Mouse (Mus musculus): ENCODE measurements at regions not wholly inside any gene's neighbourhood (a gene's known extent, or its start where the extent isn't known, plus 50 kb on each side); places are given as distances from the start of the nearest gene placed in this dataset.

DNA sequence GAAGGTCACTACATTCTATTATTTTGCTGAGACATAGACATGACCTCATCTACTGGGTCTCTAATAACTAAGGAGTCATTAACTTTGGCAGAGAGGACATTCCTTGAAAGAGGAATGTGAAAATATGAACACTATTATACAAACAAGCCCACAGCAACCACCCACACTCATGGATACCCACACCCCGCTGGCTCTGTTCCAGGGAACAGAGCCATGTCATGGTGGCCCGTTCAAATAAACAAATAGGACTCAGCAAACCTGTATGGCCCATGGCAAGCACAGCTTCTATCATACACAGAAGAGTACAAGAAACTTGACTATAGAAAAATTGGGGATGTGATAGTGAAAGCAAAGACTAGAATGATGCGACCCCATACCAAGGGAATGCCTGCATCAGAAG is 265.8 kb downstream of the Kcna4 start:
- H3K4me3 ChIP-seq (ENCODE audit: insufficient read depth in 1 of 2, low read depth in 1 of 2, low read length in 2 of 2, poor library complexity in 1 of 2, severe bottlenecking in 1 of 2) = no peak overlapping the region
- no peak overlapping the region for H3K9ac ChIP-seq (ENCODE audit: insufficient read depth, low read depth, low read length, poor library complexity, severe bottlenecking)
- H3K4me1 ChIP-seq (ENCODE audit: control insufficient read depth in 2 of 2, insufficient read depth in 2 of 2, low read length in 2 of 2, poor library complexity in 1 of 2) = no peaks in the 10 kb centered on the region
- H3K9me3 ChIP-seq (ENCODE audit: control insufficient read depth, insufficient read depth, low read depth, low read length) = no peaks in the 10 kb centered on the region
- in situ Hi-C loops (cut with MboI; ENCODE audit: low sequenced_read_pairs in 2 of 2, unreplicated experiment in 2 of 2) = no loop called here
- no peaks in the 10 kb centered on the region for H3K36me3 ChIP-seq (ENCODE audit: control insufficient read depth, insufficient read depth, low read length, poor library complexity, severe bottlenecking)
- no peak overlapping the region for H3K27ac ChIP-seq (ENCODE audit: insufficient read depth, low read depth, low read length, poor library complexity, severe bottlenecking)
- TF ChIP-seq HCFC1 (IDR thresholded peaks at IDR 0.05; ENCODE audit: borderline replicate concordance, insufficient read depth, low read length) (no peak), ZNF384 (IDR thresholded peaks at IDR 0.05; ENCODE audit: low read depth, low read length) (no peak), ZC3H11A (IDR thresholded peaks at IDR 0.05; ENCODE audit: borderline replicate concordance, low read depth, low read length) (no peak), MAFK (IDR thresholded peaks at IDR 0.05; ENCODE audit: insufficient read depth, low read depth, low read length) (no peak), CHD2 (IDR thresholded peaks at IDR 0.05; ENCODE audit: low read depth, low read length) (no peak)
- DNase-seq (ENCODE audit: low read depth, low spot score) = no peak

DNA sequence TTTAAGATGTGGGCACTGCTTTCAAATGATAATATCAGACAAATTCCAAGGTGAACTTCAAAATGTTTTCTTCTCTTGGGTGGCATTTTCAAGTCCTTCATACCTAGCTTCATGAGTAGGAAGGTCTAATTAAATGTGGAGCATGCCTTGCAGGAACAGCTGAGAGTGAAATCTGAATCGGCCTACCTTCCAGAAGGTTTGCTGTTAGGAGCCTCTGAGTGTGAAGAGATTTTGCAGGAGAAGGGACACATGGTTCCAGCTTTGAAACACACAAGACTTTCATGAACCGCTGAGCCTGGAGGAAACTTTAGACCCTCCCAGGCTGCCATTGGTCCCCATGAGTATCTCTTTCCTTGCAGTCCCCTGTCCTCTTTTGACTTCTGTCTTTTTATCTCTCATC is 279.2 kb downstream of the Kcna4 start:
- Histone ChIP-seq H3K4me1 (ENCODE audit: control insufficient read depth in 2 of 2, insufficient read depth in 2 of 2, low read length in 2 of 2, poor library complexity in 1 of 2) (no peaks in the 10 kb centered on the region), H3K9me3 (ENCODE audit: control insufficient read depth, insufficient read depth, low read depth, low read length) (no peaks in the 10 kb centered on the region), H3K9ac (ENCODE audit: insufficient read depth, low read depth, low read length, poor library complexity, severe bottlenecking) (no peak overlapping the region), H3K27ac (ENCODE audit: insufficient read depth, low read depth, low read length, poor library complexity, severe bottlenecking) (no peak overlapping the region), H3K4me3 (ENCODE audit: insufficient read depth in 1 of 2, low read depth in 1 of 2, low read length in 2 of 2, poor library complexity in 1 of 2, severe bottlenecking in 1 of 2) (no peak overlapping the region), H3K36me3 (ENCODE audit: control insufficient read depth, insufficient read depth, low read length, poor library complexity, severe bottlenecking) (no peaks in the 10 kb centered on the region)
- no peak for DNase-seq (ENCODE audit: low read depth, low spot score)
- in situ Hi-C loops (cut with MboI; ENCODE audit: low sequenced_read_pairs in 2 of 2, unreplicated experiment in 2 of 2) = no loop called here
- no peak for TF ChIP-seq CHD2 (IDR thresholded peaks at IDR 0.05; ENCODE audit: low read depth, low read length)
- TF ChIP-seq MAFK (IDR thresholded peaks at IDR 0.05; ENCODE audit: insufficient read depth, low read depth, low read length) = no peak
- no peak for TF ChIP-seq ZNF384 (IDR thresholded peaks at IDR 0.05; ENCODE audit: low read depth, low read length)
- no peak for TF ChIP-seq HCFC1 (IDR thresholded peaks at IDR 0.05; ENCODE audit: borderline replicate concordance, insufficient read depth, low read length)
- no peak for TF ChIP-seq ZC3H11A (IDR thresholded peaks at IDR 0.05; ENCODE audit: borderline replicate concordance, low read depth, low read length)

DNA sequence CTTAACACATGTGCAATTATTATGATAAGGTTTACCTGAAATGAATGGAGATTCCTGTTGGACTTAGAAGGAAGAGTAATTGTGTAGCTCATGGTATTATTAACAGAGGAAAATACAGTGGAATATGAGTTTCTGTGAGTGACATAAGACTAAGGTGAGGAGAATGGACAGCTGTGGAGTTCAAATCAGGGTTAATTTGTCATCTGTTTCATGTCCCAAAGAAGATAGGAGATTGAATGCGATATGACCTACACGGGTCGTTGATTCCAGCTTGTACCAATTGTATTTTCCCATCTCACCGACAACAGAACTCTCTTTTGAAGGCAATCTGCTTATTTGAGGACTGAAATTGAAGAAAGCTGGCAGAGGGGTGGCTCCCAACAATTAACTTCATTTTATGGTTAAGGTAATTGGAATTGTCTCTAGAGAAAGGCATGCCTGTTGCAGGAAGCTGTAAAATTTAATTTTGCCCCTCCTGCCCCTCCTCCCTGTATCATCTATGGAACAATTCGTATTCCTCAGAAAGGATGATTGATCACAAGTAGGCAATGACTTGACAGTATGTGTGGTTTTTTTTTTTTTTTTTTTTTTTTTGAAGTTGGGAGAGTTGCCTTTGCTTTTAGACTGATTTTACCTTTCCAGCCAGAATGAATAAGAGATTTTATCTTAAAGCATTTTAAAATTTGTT is 319.6 kb downstream of the Kcna4 start:
- no peaks in the 10 kb centered on the region for H3K36me3 ChIP-seq (ENCODE audit: control insufficient read depth, insufficient read depth, low read length, poor library complexity, severe bottlenecking)
- in situ Hi-C loops (cut with MboI; ENCODE audit: low sequenced_read_pairs in 2 of 2, unreplicated experiment in 2 of 2) = no loop called here

DNA sequence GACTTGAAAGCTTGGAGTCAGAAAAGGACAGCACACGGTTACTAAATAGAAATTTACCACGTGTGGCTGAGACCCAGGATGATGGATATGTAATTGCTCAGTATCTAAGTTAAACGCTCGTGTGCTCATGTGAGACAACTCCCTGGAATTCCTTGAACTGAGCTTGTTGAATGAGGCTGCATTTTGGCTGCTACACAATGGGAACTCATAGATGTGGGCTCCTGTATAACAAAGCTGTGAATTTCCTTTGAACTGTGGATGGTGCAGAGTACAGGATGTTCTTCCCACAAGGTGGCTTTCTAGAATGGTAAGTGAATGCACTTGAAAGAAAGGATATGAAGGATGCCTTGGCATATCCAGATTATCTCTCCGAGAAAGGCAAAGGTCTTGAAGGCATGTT is 321.4 kb downstream of the Kcna4 start:
- in situ Hi-C loops (cut with MboI; ENCODE audit: low sequenced_read_pairs in 2 of 2, unreplicated experiment in 2 of 2) = no loop called here
- H3K9me3 ChIP-seq (ENCODE audit: control insufficient read depth, insufficient read depth, low read depth, low read length) = no peaks in the 10 kb centered on the region
- H3K27ac ChIP-seq (ENCODE audit: insufficient read depth, low read depth, low read length, poor library complexity, severe bottlenecking) = no peak overlapping the region
- no peaks in the 10 kb centered on the region for H3K36me3 ChIP-seq (ENCODE audit: control insufficient read depth, insufficient read depth, low read length, poor library complexity, severe bottlenecking)
- DNase-seq (ENCODE audit: low read depth, low spot score) = peak; percentile 19
- TF ChIP-seq ZC3H11A (IDR thresholded peaks at IDR 0.05; ENCODE audit: borderline replicate concordance, low read depth, low read length) = no peak
- TF ChIP-seq ZNF384 (IDR thresholded peaks at IDR 0.05; ENCODE audit: low read depth, low read length) = no peak
- no peak for TF ChIP-seq CHD2 (IDR thresholded peaks at IDR 0.05; ENCODE audit: low read depth, low read length)
- no peak for TF ChIP-seq MAFK (IDR thresholded peaks at IDR 0.05; ENCODE audit: insufficient read depth, low read depth, low read length)
- no peak for TF ChIP-seq HCFC1 (IDR thresholded peaks at IDR 0.05; ENCODE audit: borderline replicate concordance, insufficient read depth, low read length)
- H3K9ac ChIP-seq (ENCODE audit: insufficient read depth, low read depth, low read length, poor library complexity, severe bottlenecking) = no peak overlapping the region
- H3K4me3 ChIP-seq (ENCODE audit: insufficient read depth in 1 of 2, low read depth in 1 of 2, low read length in 2 of 2, poor library complexity in 1 of 2, severe bottlenecking in 1 of 2) = no peak overlapping the region
- H3K4me1 ChIP-seq (ENCODE audit: control insufficient read depth in 2 of 2, insufficient read depth in 2 of 2, low read length in 2 of 2, poor library complexity in 1 of 2) = peaks cover 0 to 1% of the 10 kb centered on the region in 2 experiments; a peak in 1 of 4 replicates

More for the DNA sequence above, 319.6 kb downstream of the Kcna4 start:
- TF ChIP-seq HCFC1 (IDR thresholded peaks at IDR 0.05; ENCODE audit: borderline replicate concordance, insufficient read depth, low read length) (no peak), ZC3H11A (IDR thresholded peaks at IDR 0.05; ENCODE audit: borderline replicate concordance, low read depth, low read length) (no peak), ZNF384 (IDR thresholded peaks at IDR 0.05; ENCODE audit: low read depth, low read length) (no peak), CHD2 (IDR thresholded peaks at IDR 0.05; ENCODE audit: low read depth, low read length) (no peak), MAFK (IDR thresholded peaks at IDR 0.05; ENCODE audit: insufficient read depth, low read depth, low read length) (no peak)
- Histone ChIP-seq H3K4me3 (ENCODE audit: insufficient read depth in 1 of 2, low read depth in 1 of 2, low read length in 2 of 2, poor library complexity in 1 of 2, severe bottlenecking in 1 of 2) (no peak overlapping the region), H3K4me1 (ENCODE audit: control insufficient read depth in 2 of 2, insufficient read depth in 2 of 2, low read length in 2 of 2, poor library complexity in 1 of 2) (peaks cover 0 to 1% of the 10 kb centered on the region in 2 experiments; a peak in 1 of 4 replicates), H3K9ac (ENCODE audit: insufficient read depth, low read depth, low read length, poor library complexity, severe bottlenecking) (no peak overlapping the region), H3K27ac (ENCODE audit: insufficient read depth, low read depth, low read length, poor library complexity, severe bottlenecking) (no peak overlapping the region), H3K9me3 (ENCODE audit: control insufficient read depth, insufficient read depth, low read depth, low read length) (no peaks in the 10 kb centered on the region)
- DNase-seq (ENCODE audit: low read depth, low spot score) = no peak

Data from ES-E14 (cell line).